Comparison of ENCODE assay signal across 7 mouse cellular contexts in the genomic region with DNA sequence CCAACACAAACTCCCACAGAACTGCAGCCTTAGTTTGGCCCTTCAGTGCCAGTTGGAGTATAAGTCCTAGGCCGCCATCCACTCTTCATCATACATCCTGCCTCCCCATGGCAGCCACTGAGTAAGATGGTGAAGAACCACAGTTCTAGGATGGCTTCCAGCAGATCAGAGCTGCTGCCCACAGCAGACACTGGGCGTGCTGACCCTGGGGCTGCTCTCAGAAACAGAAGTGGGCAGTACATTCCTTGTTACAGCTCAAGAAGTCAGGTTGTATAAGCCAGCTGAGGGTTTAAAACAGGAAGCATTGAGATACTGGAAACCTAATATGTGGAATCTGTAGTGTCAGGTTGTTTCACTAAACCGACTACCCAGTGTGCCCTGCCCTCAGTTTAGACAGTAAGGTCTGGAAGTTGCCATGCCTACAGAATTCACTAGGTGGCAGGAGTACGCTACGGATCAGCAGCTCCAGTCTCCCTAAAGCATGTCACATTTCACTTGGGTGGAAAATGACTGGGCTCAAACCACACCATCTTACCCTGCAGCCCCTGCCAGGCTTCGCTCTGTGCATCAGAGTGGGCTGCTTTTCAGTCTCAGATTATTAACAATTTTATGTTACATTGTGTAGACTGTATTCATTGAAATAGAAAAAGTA. TPM values are rescaled to one million over a fixed set of nuclear protein-coding genes. Genes with fewer than 3 reads are reported as not detected.
DNase-seq lines count a peak whose midpoint lies in the region.

No protein-coding gene starts in this region.

- intact Hi-C loops in left cerebral cortex, postnatal 10 days (cut with DNase I), result loop anchor here (5.0 kb wide), 1 partner anchor 133 kb away; no protein-coding TSS in a partner anchor

- peak; percentile 68 for DNase-seq in R1 (ENCODE audit: low read depth, low spot score)
- DNase-seq in cerebellum, adult 9-10 months, result peak; percentile 75
- DNase-seq in frontal cortex, postnatal 10 days (ENCODE audit: low spot score in 2 of 2), result peak; percentile 50 to 70
- peak; percentile 71 for DNase-seq in induced T-regulatory cell, adult 2 months (ENCODE audit: low read depth)
- DNase-seq in left cerebral cortex, postnatal 10 days (ENCODE audit: extremely low spot score in 1 of 2, low spot score in 2 of 2), result peak; percentile 64 to 76
- peak; percentile 63 for DNase-seq in mesoderm, embryonic 11.5 days (ENCODE audit: low read depth, low spot score)
- DNase-seq in skeletal muscle tissue, adult 2 months (ENCODE audit: low read depth, low spot score), result peak; percentile 67

RNA-seq across cellular contexts. Expression of a gene that starts 19.3 kb away (rescaled TPM):
- 10 to 100 TPM; 60.9 to 63.8 TPM for total RNA-seq in left cerebral cortex, postnatal 10 days (2021)

RNA-seq across cellular contexts. Expression of a gene that starts 32.7 kb away (rescaled TPM):
- total RNA-seq in left cerebral cortex, postnatal 10 days (2021), result 10 to 100 TPM; 68.2 to 72.6 TPM

RNA-seq across cellular contexts. Expression of a gene that starts 34.9 kb away (rescaled TPM):
- total RNA-seq in left cerebral cortex, postnatal 10 days (2021), result 10 to 100 TPM in 1 of 2 experiments, 1 to 10 TPM in 1; 9.9 to 11.9 TPM

Comparison
In these comparisons a context has a peak if more than half of its experiments do, and no peak if none do; other contexts are left out.
1. Peak in every context shown above with its lines: DNase-seq.